10 mouse cellular contexts compared by ENCODE assay signal in genomic region chr13:63112043-63112597, GRCm38 (mm10).
DNase-seq lines count a peak whose midpoint lies in the region; ATAC-seq and TF ChIP-seq lines count a peak whose summit lies in the region.
"Had no signal": no experiment of that assay in that cellular context is flagged by ENCODE, and none has a peak within 500 bp of the region (broad histone marks: within the 10 kb centered on the region; RNA-seq: fewer than 3 reads in every experiment).

No protein-coding gene starts in this region.

- H3K4me1 ChIP-seq in heart, adult 2 months (ENCODE audit: control insufficient read depth, insufficient read depth, low read length), result peaks cover 41% of the 10 kb centered on the region
- H3K4me1 ChIP-seq in MEL (ENCODE audit: control insufficient read depth in 1 of 2, insufficient read depth in 2 of 2, low read length in 2 of 2), result peaks cover 11 to 22% of the 10 kb centered on the region in 2 experiments; a peak in 3 of 4 replicates
- peaks cover 32% of the 10 kb centered on the region for H3K4me1 ChIP-seq in heart, embryonic 12.5 days (replicated peaks)
- H3K4me1 ChIP-seq in limb, embryonic 12.5 days (replicated peaks), result peaks cover 45% of the 10 kb centered on the region

- H3K79me2 ChIP-seq in heart, adult 2 months (replicated peaks; ENCODE audit: control insufficient read depth, insufficient read depth, low read length), result no peaks in the 10 kb centered on the region
- no peaks in the 10 kb centered on the region for H3K79me2 ChIP-seq in MEL (ENCODE audit: control insufficient read depth, insufficient read depth, low read length, poor library complexity)

- no peak overlapping the region for H3K4me3 ChIP-seq in heart, adult 2 months
- H3K4me3 ChIP-seq in MEL (ENCODE audit: control insufficient read depth in 1 of 2, insufficient read depth in 1 of 2, low read depth in 2 of 2, low read length in 2 of 2), result no peak overlapping the region
- H3K4me3 ChIP-seq in heart, embryonic 12.5 days, result no peak overlapping the region
- no peak overlapping the region for H3K4me3 ChIP-seq in limb, embryonic 12.5 days (replicated peaks)

- no peak overlapping the region for H3K9ac ChIP-seq in heart, adult 2 months (ENCODE audit: low read depth, low read length)
- H3K9ac ChIP-seq in MEL (ENCODE audit: control insufficient read depth, low read depth, low read length, poor library complexity, severe bottlenecking), result no peak overlapping the region
- no peak overlapping the region for H3K9ac ChIP-seq in heart, embryonic 12.5 days
- no peak overlapping the region for H3K9ac ChIP-seq in limb, embryonic 12.5 days (replicated peaks)

- intact Hi-C loops in heart, adult 2 months (cut with DNase I), result loop anchor here (2.0 to 5.0 kb wide), 2 partner anchors 39 to 145 kb away; no protein-coding TSS in a partner anchor
- intact Hi-C loops in heart, postnatal 36 days (cut with DNase I), result loop anchor here (5.0 kb wide), 2 partner anchors 130 to 220 kb away; no protein-coding TSS in a partner anchor

- H3K4me2 ChIP-seq in heart, embryonic 12.5 days, result no peak overlapping the region
- no peak overlapping the region for H3K4me2 ChIP-seq in limb, embryonic 12.5 days

- H3K36me3 ChIP-seq in heart, adult 2 months (ENCODE audit: control insufficient read depth, insufficient read depth, low read length), result peaks cover 33% of the 10 kb centered on the region
- H3K36me3 ChIP-seq in MEL (ENCODE audit: control insufficient read depth in 1 of 2, insufficient read depth in 2 of 2, low read length in 2 of 2), result peaks cover 0 to 22% of the 10 kb centered on the region in 2 experiments; a peak in 2 of 4 replicates
- no peaks in the 10 kb centered on the region for H3K36me3 ChIP-seq in heart, embryonic 12.5 days
- no peaks in the 10 kb centered on the region for H3K36me3 ChIP-seq in limb, embryonic 12.5 days

- peak overlapping the region; percentile 85 for H3K27ac ChIP-seq in heart, adult 2 months
- H3K27ac ChIP-seq in MEL (ENCODE audit: control insufficient read depth, low read depth, low read length), result no peak overlapping the region
- peak overlapping the region; percentile 23; the same call in 1 of the 2 replicates for H3K27ac ChIP-seq in heart, embryonic 12.5 days (ENCODE audit: poor library complexity, severe bottlenecking)
- H3K27ac ChIP-seq in limb, embryonic 12.5 days, result peak overlapping the region; percentile 86

- no peak for TF ChIP-seq CTCF in heart, adult 2 months (IDR thresholded peaks at IDR 0.05)
- no peak for TF ChIP-seq CTCF in MEL (IDR thresholded peaks at IDR 0.05 in 2 of 3, conservative IDR thresholded peaks at IDR 0.05 in 1 of 3; ENCODE audit: control insufficient read depth in 1 of 3, insufficient read depth in 1 of 3, low read depth in 2 of 3, low read length in 3 of 3, poor library complexity in 1 of 3, severe bottlenecking in 1 of 3)

- TF ChIP-seq RAD21 in MEL (IDR thresholded peaks at IDR 0.05; ENCODE audit: low read depth, low read length), result no peak

- no peak; the same call in 1 of the 2 replicates for TF ChIP-seq POLR2A in heart, adult 2 months (IDR thresholded peaks at IDR 0.05; ENCODE audit: insufficient read depth, low read depth, low read length)
- TF ChIP-seq POLR2A in MEL (IDR thresholded peaks at IDR 0.05; ENCODE audit: control insufficient read depth in 1 of 2, insufficient read depth in 1 of 2, low read depth in 1 of 2, low read length in 2 of 2, poor library complexity in 1 of 2), result no peak

- H3K9me3 ChIP-seq in MEL (replicated peaks; ENCODE audit: insufficient read depth, low read length), result no peaks in the 10 kb centered on the region
- H3K9me3 ChIP-seq in heart, embryonic 12.5 days (replicated peaks), result no peaks in the 10 kb centered on the region
- no peaks in the 10 kb centered on the region for H3K9me3 ChIP-seq in limb, embryonic 12.5 days

- no peak for ATAC-seq in heart, embryonic 12.5 days (ENCODE audit: insufficient number of reproducible peaks, low FRiP score)
- ATAC-seq in limb, embryonic 12.5 days (ENCODE audit: insufficient number of reproducible peaks, insufficient read depth, low FRiP score, low TSS enrichment, low read depth), result 0 out of 2 replicates have a peak, but pooled peaks have one; percentile 23

- DNase-seq in heart, adult 2 months, result peak in 1 of 2 experiments; percentile 60
- no peak for DNase-seq in heart, postnatal 36 days
- peak; percentile 36 for DNase-seq in MEL (ENCODE audit: low read depth, low spot score)
- no peak for DNase-seq in cerebellum, postnatal 14 days
- DNase-seq in ovary, adult 18-20 months (ENCODE audit: low spot score), result no peak
- DNase-seq in spleen, postnatal 4 days (ENCODE audit: low spot score in 2 of 2), result no peak
- DNase-seq: cerebellum, adult 2 months; right cerebral cortex, postnatal 14 days had no signal

- TF ChIP-seq EP300 in heart, adult 2 months (IDR thresholded peaks at IDR 0.05; ENCODE audit: insufficient read depth, low read depth, low read length), result no peak
- no peak for TF ChIP-seq EP300 in MEL (IDR thresholded peaks at IDR 0.05; ENCODE audit: low read depth in 1 of 2, low read length in 2 of 2)

- WGBS in heart, adult 2 months, result 47% methylated on average over 4 of the region's 4 CpGs
- 57% methylated on average over 4 of the region's 4 CpGs for WGBS in heart, embryonic 12.5 days
- WGBS in limb, embryonic 12.5 days, result 57% methylated on average over 4 of the region's 4 CpGs

- H3K27me3 ChIP-seq in heart, adult 2 months (ENCODE audit: control insufficient read depth, insufficient read depth, low read length), result no peaks in the 10 kb centered on the region
- H3K27me3 ChIP-seq in MEL (ENCODE audit: control insufficient read depth in 1 of 2, insufficient read depth in 2 of 2, low read length in 2 of 2), result no peaks in the 10 kb centered on the region
- H3K27me3 ChIP-seq in heart, embryonic 12.5 days (replicated peaks), result no peaks in the 10 kb centered on the region
- H3K27me3 ChIP-seq in limb, embryonic 12.5 days, result no peaks in the 10 kb centered on the region

TF ChIP-seq in MEL, 35 proteins besides CTCF, POLR2A, EP300 and RAD21:
- TF ChIP-seq BHLHE40 (IDR thresholded peaks at IDR 0.05; ENCODE audit: borderline replicate concordance, low read depth, low read length), result peak; percentile 43; the same call in 1 of the 2 replicates
- TF ChIP-seq KAT2A (conservative IDR thresholded peaks at IDR 0.05; ENCODE audit: low read depth, low read length), result no peak
- no peak for TF ChIP-seq ZNF384 (IDR thresholded peaks at IDR 0.05; ENCODE audit: low read depth, low read length)
- no peak for TF ChIP-seq ZKSCAN1 (IDR thresholded peaks at IDR 0.05; ENCODE audit: low read depth, low read length)
- no peak for TF ChIP-seq ZC3H11A (IDR thresholded peaks at IDR 0.05; ENCODE audit: low read depth, low read length)
- TF ChIP-seq ETS1 (IDR thresholded peaks at IDR 0.05; ENCODE audit: low read depth, low read length), result no peak
- TF ChIP-seq USF2 (IDR thresholded peaks at IDR 0.05; ENCODE audit: borderline replicate concordance in 1 of 2, insufficient read depth in 1 of 2, low read depth in 1 of 2, low read length in 2 of 2), result no peak
TF ChIP-seq in MEL: peak in this region for 1.
